ENCODE assay signal across 11 mouse cellular contexts in genomic region chr15:102393584-102394014, GRCm38 (mm10). TPM values are rescaled to one million over a fixed set of nuclear protein-coding genes. Genes with fewer than 3 reads are reported as not detected.
A peak's percentile ranks its signal among the peaks of the same experiment; 100 is the strongest.
DNase-seq lines count a peak whose midpoint lies in the region; ATAC-seq lines count a peak whose summit lies in the region.
"Had no signal": no experiment of that assay in that cellular context is flagged by ENCODE, and none has a peak within 500 bp of the region (broad histone marks: within the 10 kb centered on the region; RNA-seq: fewer than 3 reads in every experiment).

No protein-coding gene starts in this region.

- no peak overlapping the region for H3K4me2 ChIP-seq in midbrain, embryonic 15.5 days
- no peak overlapping the region for H3K4me2 ChIP-seq in embryonic facial prominence, embryonic 11.5 days (ENCODE audit: low read depth, low read length)
- no peak overlapping the region for H3K4me2 ChIP-seq in liver, embryonic 13.5 days
- H3K4me2 ChIP-seq in stomach, embryonic 16.5 days (ENCODE audit: low read depth, low read length): no peak overlapping the region

- H3K9me3 ChIP-seq in midbrain, embryonic 10.5 days (replicated peaks): no peaks in the 10 kb centered on the region
- H3K9me3 ChIP-seq in midbrain, embryonic 15.5 days: no peaks in the 10 kb centered on the region
- H3K9me3 ChIP-seq in embryonic facial prominence, embryonic 11.5 days (replicated peaks; ENCODE audit: control insufficient read depth, low read length): no peaks in the 10 kb centered on the region
- no peaks in the 10 kb centered on the region for H3K9me3 ChIP-seq in liver, embryonic 13.5 days (replicated peaks)
- no peaks in the 10 kb centered on the region for H3K9me3 ChIP-seq in stomach, embryonic 16.5 days (replicated peaks; ENCODE audit: control insufficient read depth, low read length)

- H3K4me1 ChIP-seq in midbrain, embryonic 10.5 days: peaks cover 37% of the 10 kb centered on the region
- H3K4me1 ChIP-seq in midbrain, embryonic 15.5 days: no peaks in the 10 kb centered on the region
- H3K4me1 ChIP-seq in embryonic facial prominence, embryonic 11.5 days (ENCODE audit: control insufficient read depth, insufficient read depth, low read length): no peaks in the 10 kb centered on the region; the same call in 1 of the 2 replicates
- H3K4me1 ChIP-seq in liver, embryonic 13.5 days (replicated peaks): peaks cover 71% of the 10 kb centered on the region
- H3K4me1 ChIP-seq in stomach, embryonic 16.5 days (ENCODE audit: control insufficient read depth, insufficient read depth, low read length): peaks cover 10% of the 10 kb centered on the region; the same call in 1 of the 2 replicates

- H3K27me3 ChIP-seq in midbrain, embryonic 10.5 days (ENCODE audit: low read depth, poor library complexity, severe bottlenecking): peaks cover 72% of the 10 kb centered on the region
- no peaks in the 10 kb centered on the region for H3K27me3 ChIP-seq in midbrain, embryonic 15.5 days (replicated peaks)
- H3K27me3 ChIP-seq in embryonic facial prominence, embryonic 11.5 days (ENCODE audit: control insufficient read depth, insufficient read depth, low read length): no peaks in the 10 kb centered on the region
- H3K27me3 ChIP-seq in liver, embryonic 13.5 days: no peaks in the 10 kb centered on the region
- H3K27me3 ChIP-seq in stomach, embryonic 16.5 days (ENCODE audit: control insufficient read depth, insufficient read depth, low read length): no peaks in the 10 kb centered on the region

- no peak for ATAC-seq in midbrain, embryonic 15.5 days (replicated peaks)
- no peak for ATAC-seq in embryonic facial prominence, embryonic 11.5 days (replicated peaks; ENCODE audit: insufficient number of reproducible peaks, low FRiP score, low TSS enrichment, low read depth)
- ATAC-seq in liver, embryonic 13.5 days (ENCODE audit: low read depth): no peak
- peak; percentile 51 for ATAC-seq in stomach, embryonic 16.5 days (ENCODE audit: insufficient read depth, low FRiP score)
- ATAC-seq in erythroid progenitor cell, adult 5-6 weeks (replicated peaks; ENCODE audit: low FRiP score, poor library complexity, severe bottlenecking): no peak
- ATAC-seq: forebrain, embryonic 16.5 days had no signal

- peak overlapping the region; percentile 43 for H3K27ac ChIP-seq in midbrain, embryonic 10.5 days (replicated peaks)
- no peak overlapping the region for H3K27ac ChIP-seq in midbrain, embryonic 15.5 days
- no peak overlapping the region for H3K27ac ChIP-seq in embryonic facial prominence, embryonic 11.5 days (replicated peaks; ENCODE audit: low read depth, low read length)
- peak overlapping the region; percentile 71 for H3K27ac ChIP-seq in liver, embryonic 13.5 days
- peak overlapping the region; percentile 89 for H3K27ac ChIP-seq in stomach, embryonic 16.5 days (ENCODE audit: low read length)

- H3K9ac ChIP-seq in midbrain, embryonic 15.5 days: no peak overlapping the region
- H3K9ac ChIP-seq in embryonic facial prominence, embryonic 11.5 days (replicated peaks; ENCODE audit: low read length): no peak overlapping the region
- no peak overlapping the region for H3K9ac ChIP-seq in liver, embryonic 13.5 days
- H3K9ac ChIP-seq in stomach, embryonic 16.5 days (ENCODE audit: low read length): 0 out of 2 replicates have a peak overlapping the region, but pooled peaks have one; percentile 28

- H3K4me3 ChIP-seq in midbrain, embryonic 10.5 days: no peak overlapping the region
- H3K4me3 ChIP-seq in midbrain, embryonic 15.5 days: no peak overlapping the region
- H3K4me3 ChIP-seq in embryonic facial prominence, embryonic 11.5 days (ENCODE audit: low read depth, low read length): no peak overlapping the region
- H3K4me3 ChIP-seq in liver, embryonic 13.5 days (replicated peaks): no peak overlapping the region
- no peak overlapping the region for H3K4me3 ChIP-seq in stomach, embryonic 16.5 days (replicated peaks; ENCODE audit: low read length)

- H3K36me3 ChIP-seq in midbrain, embryonic 10.5 days: no peaks in the 10 kb centered on the region
- H3K36me3 ChIP-seq in midbrain, embryonic 15.5 days (replicated peaks): no peaks in the 10 kb centered on the region
- H3K36me3 ChIP-seq in embryonic facial prominence, embryonic 11.5 days (replicated peaks; ENCODE audit: control insufficient read depth, insufficient read depth, low read depth, low read length): no peaks in the 10 kb centered on the region
- no peaks in the 10 kb centered on the region for H3K36me3 ChIP-seq in liver, embryonic 13.5 days
- no peaks in the 10 kb centered on the region for H3K36me3 ChIP-seq in stomach, embryonic 16.5 days (ENCODE audit: control insufficient read depth, insufficient read depth, low read length)

- peak; percentile 49 for DNase-seq in midbrain, embryonic 10.5 days (ENCODE audit: low spot score)
- DNase-seq in embryonic facial prominence, embryonic 11.5 days (ENCODE audit: low spot score): peak; percentile 40
- DNase-seq in liver, embryonic 13.5 days: no peak
- no peak for DNase-seq in spleen, postnatal 14 days (ENCODE audit: low spot score in 2 of 2)
- no peak for DNase-seq in gastrocnemius, postnatal 25 days
- DNase-seq: adrenal gland, adult 2 months; layer of hippocampus, postnatal 36 days had no signal

RNA-seq across cellular contexts. Expression of gene Sp1, which starts 12.3 kb away (rescaled TPM):
- polyA plus RNA-seq in midbrain, embryonic 10.5 days (2016; fragmentation: Nextera tagmentation; extraction: Ambion mirVana): 7.9 and 8.9 TPM in 2 replicates
- 3.4 and 4.1 TPM in 2 replicates for polyA plus RNA-seq in midbrain, embryonic 15.5 days (2015; fragmentation: Nextera tagmentation; extraction: Ambion mirVana)
- polyA plus RNA-seq in embryonic facial prominence, embryonic 11.5 days (2014; fragmentation: Nextera tagmentation; extraction: Ambion mirVana): 12.8 and 13.9 TPM in 2 replicates
- polyA plus RNA-seq in liver, embryonic 13.5 days (2015; fragmentation: Nextera tagmentation; extraction: Ambion mirVana): 4.0 and 4.3 TPM in 2 replicates
- polyA plus RNA-seq in stomach, embryonic 16.5 days (2015; fragmentation: Nextera tagmentation; extraction: Ambion mirVana): 9.5 and 10.3 TPM in 2 replicates
- total RNA-seq in gastrocnemius, postnatal 25 days (2021): 10 to 100 TPM; 15.9 to 20.9 TPM
- 80.5 and 94.1 TPM in 2 replicates for total RNA-seq in erythroid progenitor cell, adult 5-6 weeks (2015; ENCODE audit: low replicate concordance)
- 70.4 and 79.1 TPM in 2 replicates for total RNA-seq in erythroid progenitor cell, adult 5-6 weeks (2017; ENCODE audit: low replicate concordance)

RNA-seq across cellular contexts. Expression of gene Sp7, which starts 26.6 kb away (rescaled TPM):
- 0.59 and 0.66 TPM in 2 replicates for polyA plus RNA-seq in midbrain, embryonic 10.5 days (2016; fragmentation: Nextera tagmentation; extraction: Ambion mirVana)
- polyA plus RNA-seq in midbrain, embryonic 15.5 days (2015; fragmentation: Nextera tagmentation; extraction: Ambion mirVana): 0.09 and 0.26 TPM in 2 replicates
- polyA plus RNA-seq in embryonic facial prominence, embryonic 11.5 days (2014; fragmentation: Nextera tagmentation; extraction: Ambion mirVana): 2.4 and 3.0 TPM in 2 replicates
- polyA plus RNA-seq in liver, embryonic 13.5 days (2015; fragmentation: Nextera tagmentation; extraction: Ambion mirVana): 0.07 and 0.09 TPM in 2 replicates
- 1.3 TPM in 2 replicates for polyA plus RNA-seq in stomach, embryonic 16.5 days (2015; fragmentation: Nextera tagmentation; extraction: Ambion mirVana)
- total RNA-seq in gastrocnemius, postnatal 25 days (2021): not detected
- not detected in 2 replicates for total RNA-seq in erythroid progenitor cell, adult 5-6 weeks (2015; ENCODE audit: low replicate concordance)
- total RNA-seq in erythroid progenitor cell, adult 5-6 weeks (2017; ENCODE audit: low replicate concordance): not detected in 2 replicates

RNA-seq across cellular contexts. Expression of gene Aaas, which starts 43.0 kb away (rescaled TPM):
- 115 and 128 TPM in 2 replicates for polyA plus RNA-seq in midbrain, embryonic 10.5 days (2016; fragmentation: Nextera tagmentation; extraction: Ambion mirVana)
- 37.4 and 37.9 TPM in 2 replicates for polyA plus RNA-seq in midbrain, embryonic 15.5 days (2015; fragmentation: Nextera tagmentation; extraction: Ambion mirVana)
- polyA plus RNA-seq in embryonic facial prominence, embryonic 11.5 days (2014; fragmentation: Nextera tagmentation; extraction: Ambion mirVana): 98.3 and 102 TPM in 2 replicates
- polyA plus RNA-seq in liver, embryonic 13.5 days (2015; fragmentation: Nextera tagmentation; extraction: Ambion mirVana): 60.9 and 61.9 TPM in 2 replicates
- polyA plus RNA-seq in stomach, embryonic 16.5 days (2015; fragmentation: Nextera tagmentation; extraction: Ambion mirVana): 55.4 and 57.0 TPM in 2 replicates
- total RNA-seq in gastrocnemius, postnatal 25 days (2021): 1 to 10 TPM; 6.0 to 7.5 TPM
- 41.9 and 51.5 TPM in 2 replicates for total RNA-seq in erythroid progenitor cell, adult 5-6 weeks (2015; ENCODE audit: low replicate concordance)
- 18.2 and 49.8 TPM in 2 replicates for total RNA-seq in erythroid progenitor cell, adult 5-6 weeks (2017; ENCODE audit: low replicate concordance)

RNA-seq across cellular contexts. Expression of gene Amhr2, which starts 51.6 kb away (rescaled TPM):
- 0.10 and 0.50 TPM in 2 replicates for polyA plus RNA-seq in midbrain, embryonic 10.5 days (2016; fragmentation: Nextera tagmentation; extraction: Ambion mirVana)
- polyA plus RNA-seq in midbrain, embryonic 15.5 days (2015; fragmentation: Nextera tagmentation; extraction: Ambion mirVana): 0.30 and 0.34 TPM in 2 replicates
- polyA plus RNA-seq in embryonic facial prominence, embryonic 11.5 days (2014; fragmentation: Nextera tagmentation; extraction: Ambion mirVana): 0.24 TPM in 1 of 2 replicates, not detected in the other
- polyA plus RNA-seq in liver, embryonic 13.5 days (2015; fragmentation: Nextera tagmentation; extraction: Ambion mirVana): 0.14 and 0.42 TPM in 2 replicates
- polyA plus RNA-seq in stomach, embryonic 16.5 days (2015; fragmentation: Nextera tagmentation; extraction: Ambion mirVana): 0.68 and 2.5 TPM in 2 replicates
- 1 to 10 TPM; 2.8 to 6.3 TPM for total RNA-seq in gastrocnemius, postnatal 25 days (2021)
- not detected in 2 replicates for total RNA-seq in erythroid progenitor cell, adult 5-6 weeks (2015; ENCODE audit: low replicate concordance)
- total RNA-seq in erythroid progenitor cell, adult 5-6 weeks (2017; ENCODE audit: low replicate concordance): 3.6 TPM in 1 of 2 replicates, not detected in the other

Comparison
In these comparisons a context has a peak if more than half of its experiments do, and no peak if none do; other contexts are left out.
1. H3K27ac ChIP-seq: peak in midbrain, embryonic 10.5 days (single experiment), liver, embryonic 13.5 days (single experiment) and stomach, embryonic 16.5 days (single experiment); none in midbrain, embryonic 15.5 days (single experiment) and embryonic facial prominence, embryonic 11.5 days (single experiment).
2. DNase-seq: peak in midbrain, embryonic 10.5 days (single experiment) and embryonic facial prominence, embryonic 11.5 days (single experiment); none in liver, embryonic 13.5 days (single experiment), spleen, postnatal 14 days (0 of 2) and gastrocnemius, postnatal 25 days (single experiment).